Mouse (Mus musculus) forebrain, embryonic 11.5 days (tissue): ENCODE results near the gene Acod1. TPM values are rescaled to one million over a fixed set of nuclear protein-coding genes. Genes with fewer than 3 reads are reported as not detected.

Source experiments
- ATAC-seq: fragments of 200-750 bp; cut with Nextera tagmentation; replicated peaks from 2 replicates; pipeline ENCODE4 v1.8.0; 2017; ENCODE audit warnings: moderate TSS enrichment; ENCODE audit not compliant: low FRiP score
- DNase-seq: peaks from one replicate; pipeline ENCODE4 v3.0.0-alpha.2; 2017; ENCODE audit warnings: low spot score
- H3K27ac ChIP-seq: fragments of 300-500 bp; sonication (generic); 2 replicates; pipeline ENCODE4 v1.5.1; 2014; ENCODE audit warnings: low read depth, low read length
- H3K27me3 ChIP-seq: fragments of 300-500 bp; sonication (generic); 2 replicates; pipeline ENCODE4 v1.6.1; 2014; ENCODE audit warnings: mild to moderate bottlenecking, low read length, mixed read lengths; ENCODE audit not compliant: control insufficient read depth, insufficient read depth
- H3K36me3 ChIP-seq: fragments of 300-500 bp; sonication (generic); 2 replicates; pipeline ENCODE4 v1.6.1; 2014; ENCODE audit warnings: mild to moderate bottlenecking, low read length, moderate library complexity, mixed read lengths; ENCODE audit not compliant: control insufficient read depth, insufficient read depth
- H3K4me1 ChIP-seq: fragments of 300-500 bp; sonication (generic); replicated peaks from 2 replicates; pipeline ENCODE4 v1.6.1; 2014; ENCODE audit warnings: low read length, mixed read lengths; ENCODE audit not compliant: control insufficient read depth, insufficient read depth
- H3K4me2 ChIP-seq: fragments of 300-500 bp; sonication (generic); 2 replicates; pipeline ENCODE4 v1.6.1; 2014; ENCODE audit warnings: low read depth, mild to moderate bottlenecking, low read length, moderate library complexity, mixed read lengths; ENCODE audit not compliant: severe bottlenecking
- H3K4me3 ChIP-seq: fragments of 300-500 bp; sonication (generic); 2 replicates; pipeline ENCODE4 v1.5.1; 2014; ENCODE audit warnings: low read depth, low read length
- H3K9ac ChIP-seq: fragments of 300-500 bp; sonication (generic); 2 replicates; pipeline ENCODE4 v1.6.1; 2014; ENCODE audit warnings: low read length
- H3K9me3 ChIP-seq: fragments of 300-500 bp; sonication (generic); 2 replicates; pipeline ENCODE4 v1.6.1; 2016; ENCODE audit warnings: low read length, mixed read lengths; ENCODE audit not compliant: control insufficient read depth
- WGBS: fragments of 180-500 bp; shearing (Covaris S2); extraction: QIAGEN DNeasy Blood & Tissue Kit; methylation state at CpG from one replicate; pipeline ENCODE4 v1.1.7; 2014; 5-methylcytosine and 5-hydroxymethylcytosine counted together
- polyA plus RNA-seq: library from polyadenylated mRNA; unstranded; fragments of >200 nt; fragmentation: Nextera tagmentation; extraction: Ambion mirVana; gene quantifications from 2 replicates; pipeline ENCODE4 v1.2.1, GENCODE M21; 2014

Gene Acod1
- polyA plus RNA-seq, 1 experiment from 2014 or later, result not detected

DNA sequence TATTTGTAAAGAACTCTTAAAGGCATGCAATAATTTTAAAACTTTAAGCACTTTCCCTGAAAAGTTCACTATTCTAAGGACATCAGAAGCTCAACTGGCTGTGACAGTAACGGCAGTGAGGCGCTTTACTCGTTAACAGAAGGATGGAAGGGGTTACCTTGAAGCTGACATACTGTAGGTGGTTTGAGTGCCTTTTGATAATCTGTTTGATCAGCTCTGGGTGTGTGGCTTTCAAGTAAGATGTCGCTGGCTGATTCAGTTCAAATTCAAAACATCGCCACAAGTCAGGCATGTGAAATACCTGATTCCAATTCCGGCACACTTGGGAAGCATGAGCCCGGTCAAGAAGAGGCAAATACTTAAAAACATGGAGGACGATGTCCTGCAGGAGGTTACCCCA is 48.3 kb downstream of the Acod1 start:
- no peak overlapping the region for H3K9ac ChIP-seq
- ATAC-seq, result no peak
- H3K4me3 ChIP-seq, result no peak overlapping the region
- H3K9me3 ChIP-seq, result no peaks in the 10 kb centered on the region
- no peaks in the 10 kb centered on the region for H3K27me3 ChIP-seq
- H3K36me3 ChIP-seq, result no peaks in the 10 kb centered on the region
- DNase-seq, result no peak
- H3K4me2 ChIP-seq, result no peak overlapping the region
- H3K27ac ChIP-seq, result no peak overlapping the region
- WGBS, result 93% methylated on average over 8 of the region's 8 CpGs
- H3K4me1 ChIP-seq, result 0 out of 2 replicates have a peak, but pooled peaks cover 5% of the 10 kb centered on the region

DNA sequence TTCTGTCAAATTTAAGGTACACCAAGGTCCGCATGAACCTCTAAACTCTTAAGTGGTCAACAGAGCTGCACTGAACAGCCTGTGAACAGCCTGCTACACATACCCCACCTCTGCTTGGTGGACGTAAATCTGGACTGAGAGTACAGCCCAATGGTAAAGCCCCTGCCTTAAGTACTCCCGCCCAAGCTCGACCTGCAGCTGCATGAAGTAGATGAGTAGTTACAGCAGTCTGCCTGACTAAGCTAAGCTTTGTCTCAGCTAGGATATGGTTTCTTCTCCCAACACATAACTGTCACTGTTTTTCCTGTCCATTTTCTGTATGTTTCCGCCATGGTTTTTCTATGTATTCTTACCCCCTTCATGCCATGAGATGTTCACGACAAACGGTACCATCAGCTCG is 49.0 kb downstream of the Acod1 start:
- H3K4me2 ChIP-seq, result no peak overlapping the region
- 92% methylated on average over 8 of the region's 8 CpGs for WGBS
- DNase-seq, result no peak
- H3K27ac ChIP-seq, result no peak overlapping the region
- no peak overlapping the region for H3K9ac ChIP-seq
- no peak for ATAC-seq
- H3K4me1 ChIP-seq, result 0 out of 2 replicates have a peak, but pooled peaks cover 5% of the 10 kb centered on the region
- no peaks in the 10 kb centered on the region for H3K27me3 ChIP-seq
- H3K36me3 ChIP-seq, result no peaks in the 10 kb centered on the region
- no peaks in the 10 kb centered on the region for H3K9me3 ChIP-seq
- H3K4me3 ChIP-seq, result no peak overlapping the region

DNA sequence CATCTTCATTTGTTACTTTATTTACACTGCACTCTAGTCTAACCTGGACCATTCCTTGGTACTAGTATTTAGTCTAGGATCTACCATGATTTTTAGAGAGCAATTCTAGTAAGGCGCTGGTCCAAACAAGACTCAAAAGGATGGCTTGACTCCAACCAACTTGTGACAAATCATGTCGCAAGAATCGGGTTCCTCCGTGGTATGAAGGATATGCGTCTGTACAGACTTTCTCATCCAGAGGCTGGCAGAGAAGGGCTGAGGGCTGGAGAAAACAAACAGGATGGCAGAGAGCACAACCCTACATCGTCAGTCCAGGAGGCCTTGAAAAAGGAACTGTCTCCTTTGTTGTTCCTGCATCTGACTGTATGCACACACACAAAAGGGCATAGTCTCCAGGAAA is 49.8 kb downstream of the Acod1 start:
- Histone ChIP-seq H3K9ac (no peak overlapping the region), H3K27me3 (no peaks in the 10 kb centered on the region), H3K36me3 (no peaks in the 10 kb centered on the region), H3K4me1 (0 out of 2 replicates have a peak, but pooled peaks cover 5% of the 10 kb centered on the region), H3K4me2 (no peak overlapping the region), H3K9me3 (no peaks in the 10 kb centered on the region), H3K27ac (no peak overlapping the region), H3K4me3 (no peak overlapping the region)
- no peak for ATAC-seq
- 80% methylated on average over 6 of the region's 6 CpGs for WGBS
- no peak for DNase-seq

DNA sequence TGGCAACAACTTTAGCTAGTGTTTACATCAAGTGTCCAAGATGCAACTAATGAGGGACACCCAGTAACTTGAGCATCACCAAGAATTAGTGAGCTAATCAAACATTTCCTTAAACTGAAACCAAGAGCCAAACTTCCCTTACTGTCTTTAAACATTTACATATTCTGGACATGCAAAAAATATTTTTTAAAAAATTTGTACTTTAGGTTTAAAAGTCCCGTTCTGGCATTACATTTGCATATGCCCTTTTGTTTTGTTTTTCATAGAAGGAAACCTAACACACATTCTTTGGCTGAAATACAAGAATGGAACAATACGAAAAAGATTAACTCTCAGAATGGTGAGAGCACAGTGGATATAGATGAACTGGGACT is 51.4 kb downstream of the Acod1 start:
- ATAC-seq, result no peak
- Histone ChIP-seq H3K27ac (no peak overlapping the region), H3K9me3 (no peaks in the 10 kb centered on the region), H3K4me1 (0 out of 2 replicates have a peak, but pooled peaks cover 5% of the 10 kb centered on the region), H3K36me3 (no peaks in the 10 kb centered on the region), H3K4me2 (peak overlapping the region; percentile 58), H3K4me3 (peak overlapping the region; percentile 89), H3K9ac (peak overlapping the region; percentile 99), H3K27me3 (no peaks in the 10 kb centered on the region)
- DNase-seq, result no peak
- 6% methylated on average over 2 of the region's 2 CpGs for WGBS

DNA sequence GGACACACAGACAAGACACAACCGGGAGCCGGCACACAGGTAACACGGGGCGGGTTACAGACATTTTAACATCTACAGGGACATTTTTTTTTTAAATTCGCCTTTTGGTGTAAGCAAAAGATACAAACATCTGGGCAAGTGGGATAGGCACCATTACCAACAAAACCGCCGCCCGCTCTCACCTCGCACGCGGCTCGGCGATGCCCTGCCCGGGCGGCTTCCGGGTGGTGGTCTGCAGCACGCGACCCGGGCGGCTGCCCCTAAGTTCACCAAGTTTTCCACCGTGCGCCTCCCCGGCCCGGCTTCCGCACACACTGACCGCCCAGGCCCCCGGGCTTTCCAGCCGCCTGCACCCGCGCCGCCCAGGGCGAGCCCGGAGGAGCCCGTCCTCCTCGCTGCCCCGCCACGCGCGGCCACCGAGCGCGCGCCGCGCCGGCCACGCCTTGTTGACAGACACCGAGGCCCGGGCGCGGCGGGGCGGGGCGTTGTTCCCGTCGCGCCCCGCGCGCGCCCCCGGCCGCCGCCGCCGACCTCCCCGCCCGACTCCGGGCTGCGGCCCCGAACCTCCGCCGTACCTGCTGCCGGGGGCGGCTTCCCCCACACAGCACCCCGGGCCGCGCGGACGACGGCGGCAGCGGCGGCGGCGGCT is 51.9 kb downstream of the Acod1 start:
- Histone ChIP-seq H3K9me3 (no peaks in the 10 kb centered on the region), H3K36me3 (no peaks in the 10 kb centered on the region), H3K27me3 (no peaks in the 10 kb centered on the region), H3K27ac (peak overlapping the region; percentile 96), H3K4me1 (0 out of 2 replicates have a peak, but pooled peaks cover 5% of the 10 kb centered on the region), H3K9ac (peak overlapping the region; percentile 99), H3K4me2 (peak overlapping the region; percentile 58), H3K4me3 (peak overlapping the region; percentile 89)
- DNase-seq (peak; percentile 92), ATAC-seq (peak; percentile 81)
- under 1% methylated on average over 77 of the region's 86 CpGs for WGBS

DNA sequence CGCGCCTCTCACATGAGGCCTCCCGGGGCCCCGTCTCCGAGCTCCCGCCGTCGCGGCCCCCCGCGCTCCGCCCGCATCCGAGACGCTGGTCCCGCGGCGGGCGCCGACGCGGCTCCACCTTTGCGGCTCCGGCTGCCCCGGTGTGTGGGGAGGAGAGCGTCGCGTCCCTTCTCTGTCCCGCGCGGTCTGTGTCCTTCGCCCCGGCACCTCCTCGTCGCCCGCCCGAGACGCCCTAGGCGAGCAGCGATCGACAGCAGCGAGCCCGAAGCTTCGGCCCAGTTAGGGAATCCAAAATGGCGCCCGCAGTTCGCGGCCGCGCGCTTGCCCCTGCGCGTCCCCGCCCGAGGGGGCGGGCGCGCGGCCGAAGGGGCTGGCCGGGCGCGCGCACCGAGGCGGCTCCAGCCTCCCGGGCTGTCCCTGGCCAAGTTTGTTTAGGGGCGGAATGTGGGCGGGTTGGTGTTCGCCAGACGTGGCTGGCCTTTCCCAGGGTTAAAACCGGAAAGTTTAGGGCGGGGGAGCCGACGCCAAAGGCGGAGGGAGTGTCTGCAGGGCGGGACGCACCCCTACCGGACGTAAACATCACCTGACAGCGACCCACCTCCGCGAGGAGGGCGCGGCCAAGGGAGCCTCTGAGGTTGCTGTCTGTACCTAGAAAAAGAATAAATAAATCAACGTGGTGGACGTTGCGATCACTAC is 52.6 kb downstream of the Acod1 start, which contains the start of gene Fbxl3:
Gene Fbxl3, minus strand, starts transcription at position 329 of the 696 bp plus-strand sequence.
- peak; percentile 90 for ATAC-seq
- under 1% methylated on average over 62 of the region's 88 CpGs for WGBS

GRCm38 (mm10) chr14:103100296-103100695 is 53.5 kb downstream of the Acod1 start:
- no peak overlapping the region for H3K4me3 ChIP-seq
- H3K9me3 ChIP-seq, result no peaks in the 10 kb centered on the region
- WGBS, result 85% methylated on average over 13 of the region's 13 CpGs
- H3K4me1 ChIP-seq, result 0 out of 2 replicates have a peak, but pooled peaks cover 5% of the 10 kb centered on the region
- H3K27ac ChIP-seq, result no peak overlapping the region
- no peaks in the 10 kb centered on the region for H3K36me3 ChIP-seq
- H3K9ac ChIP-seq, result no peak overlapping the region
- no peak overlapping the region for H3K4me2 ChIP-seq
- no peak for DNase-seq
- H3K27me3 ChIP-seq, result no peaks in the 10 kb centered on the region
- no peak for ATAC-seq

More for the DNA sequence above, 52.6 kb downstream of the Acod1 start, which contains the start of gene Fbxl3:
- Histone ChIP-seq H3K9me3 (no peaks in the 10 kb centered on the region), H3K4me3 (peak within 1 kb of the TSS; percentile 89), H3K27me3 (no peaks in the 10 kb centered on the region), H3K4me1 (0 out of 2 replicates have a peak, but pooled peaks cover 5% of the 10 kb centered on the region), H3K36me3 (no peaks in the 10 kb centered on the region), H3K4me2 (peak within 1 kb of the TSS; percentile 58), H3K9ac (peak within 1 kb of the TSS; percentile 99), H3K27ac (peak within 1 kb of the TSS; percentile 96)
- DNase-seq, result peak; percentile 91

- Histone ChIP-seq H3K27me3 (no peaks in the 10 kb centered on the region), H3K9me3 (no peaks in the 10 kb centered on the region), H3K27ac (no peak overlapping the region), H3K4me1 (0 out of 2 replicates have a peak, but pooled peaks cover 5% of the 10 kb centered on the region), H3K4me3 (no peak overlapping the region), H3K4me2 (no peak overlapping the region), H3K9ac (no peak overlapping the region), H3K36me3 (no peaks in the 10 kb centered on the region)
- DNase-seq (no peak), ATAC-seq (no peak)
- WGBS, result 87% methylated on average over 3 of the region's 3 CpGs
Observed at GRCm38 (mm10) chr14:103101171-103101570, 54.4 kb downstream of the Acod1 start.
